Mouse (Mus musculus) midbrain, embryonic 14.5 days (tissue): ENCODE measurements around the gene Narf. TPM values are rescaled to one million over a fixed set of nuclear protein-coding genes. Genes with fewer than 3 reads are reported as not detected.

Source experiments
- ATAC-seq: fragments of 200-750 bp; cut with Nextera tagmentation; 2 replicates; pipeline ENCODE4 v1.8.0; 2017; ENCODE audit warnings: moderate number of reproducible peaks, moderate library complexity; ENCODE audit not compliant: low FRiP score, low TSS enrichment
- DNase-seq: peaks from one replicate; pipeline ENCODE4 v3.0.0-alpha.2; 2015
- H3K27ac ChIP-seq: fragments of 300-500 bp; sonication (generic); replicated peaks from 2 replicates; pipeline ENCODE4 v1.5.1; 2014; ENCODE audit warnings: mild to moderate bottlenecking, low read depth, low read length, moderate library complexity
- H3K27me3 ChIP-seq: fragments of 300-500 bp; sonication (generic); 2 replicates; pipeline ENCODE4 v1.6.1; 2014; ENCODE audit warnings: low read length, control low read depth, mixed read lengths; ENCODE audit not compliant: control insufficient read depth, insufficient read depth
- H3K36me3 ChIP-seq: fragments of 300-500 bp; sonication (generic); 2 replicates; pipeline ENCODE4 v1.6.1; 2014; ENCODE audit warnings: low read length, control low read depth; ENCODE audit not compliant: control insufficient read depth, insufficient read depth
- H3K4me1 ChIP-seq: fragments of 300-500 bp; sonication (generic); 2 replicates; pipeline ENCODE4 v1.6.1; 2014; ENCODE audit warnings: mild to moderate bottlenecking, antibody characterized with exemption, low read length, control low read depth; ENCODE audit not compliant: control insufficient read depth, insufficient read depth
- H3K4me2 ChIP-seq: fragments of 300-500 bp; sonication (generic); 2 replicates; pipeline ENCODE4 v1.6.1; 2014; ENCODE audit warnings: mild to moderate bottlenecking, low read length, moderate library complexity
- H3K4me3 ChIP-seq: fragments of 300-500 bp; sonication (generic); replicated peaks from 2 replicates; pipeline ENCODE4 v1.5.1; 2014; ENCODE audit warnings: low read depth, low read length
- H3K9ac ChIP-seq: fragments of 300-500 bp; sonication (generic); replicated peaks from 2 replicates; pipeline ENCODE4 v1.6.1; 2014; ENCODE audit warnings: mild to moderate bottlenecking, low read length, moderate library complexity
- H3K9me3 ChIP-seq: fragments of 300-500 bp; sonication (generic); 2 replicates; pipeline ENCODE4 v1.6.1; 2016; ENCODE audit warnings: low read length, control low read depth, mixed read lengths; ENCODE audit not compliant: control insufficient read depth
- WGBS: fragments of 180-500 bp; shearing (Covaris S2); extraction: QIAGEN DNeasy Blood & Tissue Kit; methylation state at CpG from one replicate; pipeline ENCODE4 v1.1.7; 2014; 5-methylcytosine and 5-hydroxymethylcytosine counted together
- polyA plus RNA-seq: library from polyadenylated mRNA; unstranded; fragments of >200 nt; fragmentation: Nextera tagmentation; extraction: Ambion mirVana; gene quantifications from 2 replicates; pipeline ENCODE4 v1.2.1, GENCODE M21; 2014

Narf gene
- polyA plus RNA-seq, 1 experiment from 2014 or later: 103 TPM

GRCm38 (mm10) chr11:121260211-121260906 lies 23.3 kb downstream of the Narf start:
- ATAC-seq: peak; percentile 18
- Histone ChIP-seq H3K4me2 (peak overlapping the region; percentile 94), H3K27ac (peak overlapping the region; percentile 95), H3K9ac (peak overlapping the region; percentile 94), H3K4me3 (peak overlapping the region; percentile 95), H3K27me3 (no peaks in the 10 kb centered on the region), H3K36me3 (peaks cover 36% of the 10 kb centered on the region), H3K4me1 (peaks cover 26% of the 10 kb centered on the region), H3K9me3 (no peaks in the 10 kb centered on the region)
- under 1% methylated on average over 51 of the region's 60 CpGs for WGBS
- DNase-seq: peak; percentile 51

- 47% methylated on average over 2 of the region's 2 CpGs for WGBS
Measured at GRCm38 (mm10) chr11:121261074-121261473, 24.0 kb downstream of the Narf start.

GRCm38 (mm10) chr11:121277516-121277915 lies 40.5 kb downstream of the Narf start:
- DNase-seq (no peak), ATAC-seq (no peak)
- Histone ChIP-seq H3K27ac (no peak overlapping the region), H3K36me3 (0 out of 2 replicates have a peak, but pooled peaks cover 4% of the 10 kb centered on the region), H3K4me1 (no peaks in the 10 kb centered on the region), H3K27me3 (no peaks in the 10 kb centered on the region), H3K9me3 (no peaks in the 10 kb centered on the region), H3K4me2 (no peak overlapping the region), H3K9ac (no peak overlapping the region), H3K4me3 (no peak overlapping the region)
- 93% methylated on average over 8 of the region's 8 CpGs for WGBS

More at GRCm38 (mm10) chr11:121261074-121261473, 24.0 kb downstream of the Narf start:
- peak overlapping the region; percentile 94 for H3K9ac ChIP-seq
- ATAC-seq (no peak), DNase-seq (no peak)
- H3K9me3 ChIP-seq: no peaks in the 10 kb centered on the region
- peak overlapping the region; percentile 94 for H3K4me2 ChIP-seq
- H3K4me3 ChIP-seq: peak overlapping the region; percentile 95
- peaks cover 26% of the 10 kb centered on the region for H3K4me1 ChIP-seq
- H3K27me3 ChIP-seq: no peaks in the 10 kb centered on the region
- no peak overlapping the region for H3K27ac ChIP-seq
- peaks cover 36% of the 10 kb centered on the region for H3K36me3 ChIP-seq

GRCm38 (mm10) chr11:121278011-121278410 lies 41.0 kb downstream of the Narf start:
- Histone ChIP-seq H3K27me3 (no peaks in the 10 kb centered on the region), H3K9me3 (no peaks in the 10 kb centered on the region), H3K27ac (no peak overlapping the region), H3K9ac (no peak overlapping the region), H3K36me3 (0 out of 2 replicates have a peak, but pooled peaks cover 4% of the 10 kb centered on the region), H3K4me2 (no peak overlapping the region), H3K4me3 (no peak overlapping the region), H3K4me1 (no peaks in the 10 kb centered on the region)
- ATAC-seq (no peak), DNase-seq (no peak)
- 92% methylated on average over 3 of the region's 3 CpGs for WGBS

- 89% methylated on average over 6 of the region's 6 CpGs for WGBS
- H3K4me2 ChIP-seq: no peak overlapping the region
Measured at GRCm38 (mm10) chr11:121282911-121283310, 45.9 kb downstream of the Narf start.

GRCm38 (mm10) chr11:121289859-121290258 lies 52.8 kb downstream of the Narf start:
- H3K4me1 ChIP-seq: no peaks in the 10 kb centered on the region
- H3K9me3 ChIP-seq: no peaks in the 10 kb centered on the region
- H3K27me3 ChIP-seq: no peaks in the 10 kb centered on the region
- no peak overlapping the region for H3K27ac ChIP-seq
- no peak overlapping the region for H3K4me2 ChIP-seq
- H3K36me3 ChIP-seq: peaks cover 79% of the 10 kb centered on the region
- ATAC-seq: no peak
- peak; percentile 20 for DNase-seq
- no peak overlapping the region for H3K4me3 ChIP-seq
- H3K9ac ChIP-seq: no peak overlapping the region
- 98% methylated on average over 3 of the region's 3 CpGs for WGBS

More at GRCm38 (mm10) chr11:121282911-121283310, 45.9 kb downstream of the Narf start:
- H3K36me3 ChIP-seq: peaks cover 28% of the 10 kb centered on the region
- no peak overlapping the region for H3K9ac ChIP-seq
- H3K9me3 ChIP-seq: no peaks in the 10 kb centered on the region
- no peaks in the 10 kb centered on the region for H3K4me1 ChIP-seq
- H3K4me3 ChIP-seq: no peak overlapping the region
- DNase-seq (no peak), ATAC-seq (no peak)
- H3K27me3 ChIP-seq: no peaks in the 10 kb centered on the region
- H3K27ac ChIP-seq: 0 out of 2 replicates have a peak overlapping the region, but pooled peaks have one; percentile 2

- Histone ChIP-seq H3K4me3 (no peak overlapping the region), H3K9ac (no peak overlapping the region), H3K4me2 (no peak overlapping the region), H3K27ac (no peak overlapping the region), H3K36me3 (peaks cover 81% of the 10 kb centered on the region), H3K9me3 (no peaks in the 10 kb centered on the region), H3K4me1 (no peaks in the 10 kb centered on the region), H3K27me3 (no peaks in the 10 kb centered on the region)
- DNase-seq (no peak), ATAC-seq (no peak)
- 97% methylated on average over 5 of the region's 5 CpGs for WGBS
Measured at GRCm38 (mm10) chr11:121294771-121295170, 57.7 kb downstream of the Narf start.

- no peak overlapping the region for H3K4me3 ChIP-seq
- 93% methylated on average over 8 of the region's 8 CpGs for WGBS
- no peak overlapping the region for H3K27ac ChIP-seq
- H3K9me3 ChIP-seq: no peaks in the 10 kb centered on the region
- H3K4me1 ChIP-seq: no peaks in the 10 kb centered on the region
- DNase-seq (no peak), ATAC-seq (no peak)
- H3K9ac ChIP-seq: no peak overlapping the region
- no peaks in the 10 kb centered on the region for H3K27me3 ChIP-seq
- H3K36me3 ChIP-seq: peaks cover 77% of the 10 kb centered on the region
- H3K4me2 ChIP-seq: no peak overlapping the region
Measured at GRCm38 (mm10) chr11:121298493-121298892, 61.4 kb downstream of the Narf start.

- Histone ChIP-seq H3K4me3 (no peak overlapping the region), H3K27me3 (no peaks in the 10 kb centered on the region), H3K4me2 (no peak overlapping the region), H3K4me1 (no peaks in the 10 kb centered on the region), H3K27ac (no peak overlapping the region), H3K9me3 (no peaks in the 10 kb centered on the region), H3K9ac (no peak overlapping the region), H3K36me3 (peaks cover 82% of the 10 kb centered on the region)
- no peak for DNase-seq
- no peak for ATAC-seq
- WGBS: 93% methylated on average over 9 of the region's 9 CpGs
Measured at GRCm38 (mm10) chr11:121300265-121300664, 63.2 kb downstream of the Narf start.
